Mouse (Mus musculus) spleen, postnatal 14 days (tissue): ENCODE measurements around the gene Myh3.
A peak's percentile ranks its signal among the peaks of the same experiment; 100 is the strongest.

Experiments used
- DNase-seq, 2 experiments: peaks; one replicate each; pipeline ENCODE4 v3.0.0; 2021 to 2022; ENCODE audit warnings: low spot score in 2 of 2

Myh3 gene

DNA sequence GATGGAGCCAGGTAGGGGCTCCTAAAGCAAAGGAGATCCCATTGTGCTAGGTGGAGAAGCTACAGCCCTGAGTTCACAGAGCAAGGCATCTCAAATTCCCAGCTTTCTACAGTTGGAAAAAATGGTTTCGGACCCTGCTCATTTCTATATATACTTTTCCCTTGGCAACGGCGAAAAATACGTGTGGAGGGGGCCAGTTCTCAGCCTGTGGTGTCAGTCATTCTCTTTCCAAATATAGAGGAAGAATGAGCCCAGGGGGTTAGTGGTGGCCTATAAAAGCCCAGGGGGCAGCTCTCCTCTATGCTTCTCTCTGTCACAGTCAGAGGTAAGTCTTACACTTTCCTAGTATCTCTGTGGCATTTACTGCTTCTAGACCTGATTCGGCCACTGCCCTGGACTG, at the start of gene Myh3:
TSS of gene Myh3 (plus strand) at position 301 of the 400 bp plus-strand sequence.
- no peak for DNase-seq

DNA sequence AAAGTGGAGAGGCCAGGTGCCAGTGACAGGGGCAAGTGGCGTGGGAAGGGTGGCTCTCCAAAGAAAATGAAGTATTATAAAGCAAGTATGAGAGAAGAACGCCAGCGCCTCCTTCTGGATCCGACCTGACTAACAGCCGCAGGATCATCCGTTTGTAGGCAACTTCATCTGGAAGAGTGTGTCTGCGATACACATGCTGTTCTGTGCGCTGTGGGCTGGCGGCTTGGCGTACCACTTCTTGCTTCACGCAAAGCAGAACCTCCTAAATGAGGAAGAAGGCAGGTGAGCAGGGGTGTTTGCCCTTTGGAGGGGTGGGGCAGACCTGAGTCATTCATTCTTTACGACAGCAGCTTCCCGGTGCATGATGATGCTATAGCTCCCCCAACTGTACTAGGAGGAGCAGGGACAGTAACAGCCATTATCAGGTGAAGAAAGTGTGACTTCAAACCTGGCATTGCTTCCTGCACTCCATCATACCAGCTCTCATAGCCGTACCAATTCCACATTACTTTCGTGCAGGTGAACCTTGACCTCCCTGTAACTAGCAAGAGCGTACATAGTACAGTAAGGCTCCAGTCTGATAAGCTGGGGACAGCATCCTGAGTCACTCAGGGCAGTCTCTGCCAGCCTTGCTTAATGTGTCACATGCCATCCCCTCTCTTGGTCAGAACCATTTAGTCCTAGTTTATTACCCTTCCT, 47.0 kb upstream of the Myh3 start:
- no peak for DNase-seq

DNA sequence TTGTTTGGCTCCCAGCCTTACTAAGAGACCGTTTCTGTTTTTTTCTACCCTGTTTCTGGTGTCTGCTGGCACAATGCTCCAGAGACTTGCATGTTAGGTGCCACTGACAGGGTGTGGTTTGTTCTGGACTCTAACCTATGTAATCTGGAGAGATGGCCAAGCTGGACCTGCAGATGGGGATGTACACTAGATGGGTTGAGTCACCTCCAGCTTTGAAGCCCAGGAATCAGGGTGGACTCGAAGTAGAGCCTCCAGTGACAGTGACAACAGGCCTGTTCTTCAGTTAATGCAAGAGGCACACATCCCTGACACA, 46.5 kb upstream of the Myh3 start:
- DNase-seq, result no peak

DNA sequence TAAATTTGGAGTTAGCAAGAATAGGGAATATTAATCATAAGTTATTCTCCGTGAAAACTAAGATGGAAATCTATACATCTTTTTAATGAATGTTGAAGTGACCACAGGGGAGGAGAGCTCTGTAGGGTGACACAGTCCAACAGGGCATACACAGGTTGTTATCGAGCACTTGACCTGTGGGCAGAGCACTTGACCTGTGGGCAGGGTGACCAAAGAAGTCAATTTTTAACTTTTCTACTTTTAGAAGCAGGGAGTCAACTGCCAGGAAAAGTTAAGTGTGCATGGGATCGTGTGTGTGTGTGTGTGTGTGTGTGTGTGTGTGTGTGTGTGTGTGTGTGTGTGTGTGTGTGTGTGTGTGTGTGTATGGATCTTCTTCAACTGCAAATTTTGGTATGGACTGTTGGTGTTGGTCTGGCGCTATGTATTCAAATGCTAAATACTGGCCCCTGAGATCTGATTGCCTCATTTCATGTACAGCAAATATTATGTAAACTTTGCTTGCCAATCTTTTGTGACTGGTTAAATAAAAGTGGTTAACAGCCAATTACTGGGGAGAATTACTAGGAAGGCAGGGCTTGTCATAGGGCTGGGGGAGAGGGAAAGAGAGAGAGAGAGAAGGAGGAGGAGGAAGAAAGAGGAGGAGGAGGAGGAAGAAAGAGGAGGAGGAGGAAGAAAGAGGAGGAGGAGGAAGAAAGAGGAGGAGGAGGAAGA, 43.2 kb upstream of the Myh3 start:
- no peak for DNase-seq

DNA sequence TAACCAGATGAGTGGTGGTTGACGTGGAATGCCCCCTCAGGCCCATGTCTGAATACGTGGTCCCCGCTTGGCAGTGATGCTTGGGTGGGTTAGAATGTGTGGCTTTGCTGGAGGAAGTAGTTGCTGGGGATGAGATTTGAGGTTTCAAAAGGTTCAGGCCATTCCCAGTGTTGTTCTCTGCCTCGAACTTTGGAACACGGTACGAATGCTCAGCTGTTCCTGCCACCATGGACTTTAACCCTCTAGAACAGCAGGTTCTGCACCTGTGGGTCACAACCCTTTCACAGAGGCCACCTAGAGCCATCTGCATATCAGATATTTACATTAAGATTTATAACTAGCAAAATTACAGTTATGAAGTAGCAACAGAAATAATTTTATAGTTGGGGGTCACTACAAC, 41.9 kb upstream of the Myh3 start:
- DNase-seq, result no peak

DNA sequence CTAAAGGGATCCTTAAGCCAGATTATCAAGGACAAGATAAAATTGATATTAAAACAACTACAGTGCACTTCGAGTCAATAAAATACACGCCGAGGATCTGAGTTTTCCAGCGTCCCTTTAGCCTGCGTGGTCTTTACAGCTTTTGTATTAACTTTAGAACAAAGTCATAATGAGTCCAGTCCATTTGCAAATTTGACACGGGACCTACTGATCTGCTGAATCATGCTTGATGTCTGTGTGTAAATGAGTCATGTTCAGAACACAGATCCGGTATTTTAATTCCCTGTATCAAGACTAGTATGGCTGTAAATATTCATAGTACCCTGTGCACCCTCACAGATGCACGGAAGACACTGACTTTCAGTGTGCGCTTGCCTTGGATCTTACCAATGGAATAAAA, 41.2 kb upstream of the Myh3 start:
- no peak for DNase-seq

DNA sequence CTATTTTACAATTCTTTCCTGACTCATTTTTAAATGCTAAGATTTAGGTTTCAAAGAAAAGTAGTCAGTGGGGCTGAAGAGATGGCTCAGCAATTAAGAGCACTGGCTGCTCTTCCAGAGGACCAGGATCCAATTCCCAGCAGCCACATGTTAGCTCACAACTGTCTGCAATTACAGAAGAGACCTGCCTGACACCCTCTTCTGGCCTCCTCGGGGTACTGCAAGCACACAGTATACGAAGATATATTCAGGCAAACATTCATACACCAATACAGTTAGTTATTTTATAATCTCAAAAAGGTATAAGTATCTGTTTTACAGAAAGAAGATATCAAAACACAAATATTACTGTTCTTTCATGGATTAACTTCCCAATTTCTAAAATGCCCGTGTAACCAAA, 38.3 kb upstream of the Myh3 start:
- DNase-seq, result no peak

DNA sequence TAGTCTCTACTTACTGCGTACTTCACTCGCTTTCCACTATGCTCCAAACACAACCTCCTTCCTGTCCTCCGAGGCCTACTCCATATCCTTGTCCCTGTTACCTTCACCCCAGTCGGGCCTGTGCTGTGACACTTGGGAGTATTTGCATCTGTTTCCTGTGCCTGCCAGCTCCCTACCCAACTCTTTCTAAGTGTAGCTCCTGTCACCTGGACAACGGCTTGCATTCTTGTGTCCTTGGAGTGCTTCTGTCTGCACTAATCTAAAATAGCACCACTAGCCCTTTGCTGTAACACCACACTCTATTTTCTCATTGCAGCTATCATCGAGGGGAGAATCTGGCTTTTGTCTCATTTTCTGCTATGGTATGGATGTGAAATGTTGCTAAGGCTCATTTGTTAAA, 37.6 kb upstream of the Myh3 start:
- DNase-seq, result no peak

DNA sequence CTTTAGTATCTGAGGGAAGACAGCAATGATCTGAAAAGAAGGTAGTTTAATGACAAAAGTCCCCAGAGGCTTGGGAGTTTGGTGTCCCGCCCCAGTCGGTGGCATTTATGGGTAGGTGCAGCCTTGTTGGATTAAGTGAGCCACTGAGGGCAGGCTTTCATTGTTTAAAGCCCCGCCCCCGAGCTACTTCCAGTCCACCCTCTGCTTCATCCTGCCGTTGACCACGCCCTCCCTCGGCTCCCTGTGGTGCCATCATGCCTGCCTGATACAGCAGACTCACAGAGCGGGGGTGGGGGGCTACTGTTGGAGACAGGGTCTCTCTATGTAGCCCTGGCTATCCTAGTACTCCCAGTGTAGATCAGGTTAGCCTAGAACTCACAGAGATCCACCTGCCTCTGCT, 35.1 kb upstream of the Myh3 start:
- no peak for DNase-seq

DNA sequence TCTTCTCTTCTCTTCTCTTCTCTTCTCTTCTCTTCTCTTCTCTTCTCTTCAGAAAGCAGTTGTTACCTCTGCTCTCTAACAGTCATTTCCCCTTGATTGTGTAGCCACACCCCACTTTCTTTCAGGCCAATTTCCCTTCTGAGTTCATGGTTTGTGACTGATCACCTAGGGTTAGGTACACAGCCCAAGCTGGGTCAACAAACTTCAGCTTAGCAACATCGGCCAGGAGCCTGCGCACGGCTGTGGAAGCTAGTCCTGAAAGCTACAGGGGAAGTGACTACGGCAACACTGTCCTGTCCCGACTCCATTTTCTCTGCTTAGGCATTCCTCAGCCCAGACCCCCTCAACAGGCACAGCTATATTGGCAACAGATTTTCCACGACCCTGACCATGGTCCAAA, 33.1 kb upstream of the Myh3 start:
- no peak for DNase-seq

DNA sequence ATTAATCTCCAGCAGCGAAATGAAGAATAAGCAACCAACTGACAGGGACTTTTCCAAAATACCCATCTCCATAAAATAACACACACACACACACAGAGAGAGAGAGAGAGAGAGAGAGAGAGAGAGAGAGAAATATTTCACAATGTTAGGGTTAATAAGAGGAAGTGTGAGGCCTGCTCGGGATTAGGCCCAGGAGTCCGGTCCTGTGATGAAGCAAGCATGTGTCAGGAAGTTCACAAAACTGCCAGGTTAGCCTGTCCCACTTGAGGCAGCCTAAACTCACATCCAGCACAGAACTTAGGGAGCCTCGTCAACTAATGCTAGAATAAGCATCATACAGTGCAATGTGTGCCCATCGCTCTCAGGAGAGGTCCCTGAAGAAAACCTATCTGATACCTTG, 30.9 kb upstream of the Myh3 start:
- DNase-seq, result no peak

DNA sequence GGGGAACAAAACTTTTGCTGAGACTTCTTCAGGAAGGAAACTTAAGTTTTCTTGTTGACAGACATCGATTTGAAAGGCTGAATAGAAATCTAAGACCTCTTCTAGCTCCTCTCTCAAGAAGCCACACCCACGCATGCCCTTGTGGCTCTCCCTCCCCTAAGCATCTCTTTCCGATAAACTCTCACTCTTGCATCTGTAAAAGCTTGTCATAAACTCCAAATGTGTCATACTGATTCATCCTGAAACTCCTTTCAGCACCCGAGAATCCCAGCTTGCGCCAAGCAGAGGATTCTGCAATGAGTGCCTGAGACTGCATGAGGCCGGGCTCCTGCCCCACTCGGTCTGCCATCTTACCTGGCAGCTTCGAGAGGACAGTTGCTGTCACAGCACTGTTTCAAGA, 29.6 kb upstream of the Myh3 start:
- DNase-seq, result no peak

DNA sequence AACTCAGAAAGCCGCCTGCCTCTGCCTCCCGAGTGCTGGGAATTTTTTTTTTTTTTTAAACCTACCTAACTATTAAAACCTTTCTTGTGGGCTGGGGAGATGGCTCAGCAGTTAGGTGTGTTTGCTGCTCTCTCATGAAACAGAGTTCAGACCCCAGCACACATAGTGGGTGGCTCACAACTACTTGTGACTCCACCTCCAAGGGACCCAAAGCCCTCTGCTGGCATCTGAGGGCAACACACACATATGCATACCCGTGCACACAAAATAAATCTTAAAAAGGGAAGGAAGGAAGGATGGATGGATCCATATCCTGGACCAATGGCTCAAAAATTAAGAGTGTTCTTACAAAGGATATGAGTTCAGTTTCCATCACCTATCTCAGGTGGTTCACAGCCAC, 28.8 kb upstream of the Myh3 start:
- no peak for DNase-seq

DNA sequence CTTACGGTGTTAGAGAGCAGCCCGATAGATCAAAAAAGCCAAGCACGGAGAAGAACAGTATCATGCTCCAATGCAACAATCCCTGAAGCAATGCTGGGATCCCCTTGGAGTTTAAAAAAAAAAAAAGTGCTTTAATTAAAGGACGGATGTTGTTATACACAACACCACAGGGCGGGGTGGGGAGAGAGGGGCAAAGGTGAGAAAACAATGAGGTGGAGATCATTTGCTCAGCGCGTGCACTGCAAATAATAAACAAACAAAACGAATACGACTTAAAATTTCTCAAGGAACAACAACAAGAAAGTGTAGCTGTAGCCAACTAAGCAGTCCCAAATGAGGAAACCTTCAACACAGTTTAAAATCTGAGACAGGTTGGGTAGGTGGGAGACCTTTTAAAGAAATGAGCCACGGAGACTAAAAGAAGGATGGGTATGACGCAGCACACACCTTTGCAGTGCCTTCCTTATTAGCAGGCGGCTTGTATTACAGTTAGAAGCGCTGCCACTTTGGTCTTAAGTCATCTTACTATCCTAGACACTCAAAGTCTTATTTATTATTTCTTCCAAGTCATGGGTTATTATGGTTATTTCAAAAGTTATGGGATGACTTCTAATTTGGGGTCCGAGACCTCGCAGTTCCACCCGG, 26.3 kb upstream of the Myh3 start:
- DNase-seq, result no peak

DNA sequence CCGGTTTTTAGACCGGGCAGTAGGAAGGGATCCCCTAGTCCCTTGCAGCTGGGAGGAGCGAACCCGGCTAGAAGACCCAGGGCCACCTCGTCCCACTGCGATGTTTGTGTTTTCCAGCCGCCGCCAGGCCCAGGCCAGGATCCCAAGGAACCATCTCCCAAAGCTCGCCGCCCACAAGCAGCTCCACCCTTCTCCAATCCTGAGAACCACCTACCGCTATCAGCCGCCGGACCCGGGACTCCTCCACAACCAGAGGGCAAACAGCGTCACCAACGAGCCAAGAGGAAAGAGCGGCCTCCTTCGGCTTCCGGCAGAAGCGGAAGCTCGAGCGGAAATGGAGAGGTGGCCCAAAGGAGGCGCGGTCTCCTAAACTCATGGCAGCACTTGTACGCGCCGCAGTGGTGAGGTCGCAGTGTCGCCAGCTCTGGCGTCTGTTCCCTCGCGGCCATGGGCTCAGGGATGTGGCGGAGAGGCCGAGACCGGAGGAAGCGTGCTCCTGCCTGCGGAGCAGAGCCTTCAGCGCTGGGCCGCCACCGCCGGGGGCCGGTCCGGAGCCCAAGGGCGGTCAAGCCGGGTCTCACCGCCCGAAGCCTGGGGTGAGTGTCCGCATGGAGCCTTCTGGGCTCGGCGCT, 25.7 kb upstream of the Myh3 start, which contains the start of the genes Adprm and Sco1:
TSS of gene Adprm (minus strand) at position 274 of the 632 bp plus-strand sequence.
TSS of gene Sco1 (plus strand) at position 350 of the 632 bp plus-strand sequence.
- peak; percentile 74 to 82 for DNase-seq

DNA sequence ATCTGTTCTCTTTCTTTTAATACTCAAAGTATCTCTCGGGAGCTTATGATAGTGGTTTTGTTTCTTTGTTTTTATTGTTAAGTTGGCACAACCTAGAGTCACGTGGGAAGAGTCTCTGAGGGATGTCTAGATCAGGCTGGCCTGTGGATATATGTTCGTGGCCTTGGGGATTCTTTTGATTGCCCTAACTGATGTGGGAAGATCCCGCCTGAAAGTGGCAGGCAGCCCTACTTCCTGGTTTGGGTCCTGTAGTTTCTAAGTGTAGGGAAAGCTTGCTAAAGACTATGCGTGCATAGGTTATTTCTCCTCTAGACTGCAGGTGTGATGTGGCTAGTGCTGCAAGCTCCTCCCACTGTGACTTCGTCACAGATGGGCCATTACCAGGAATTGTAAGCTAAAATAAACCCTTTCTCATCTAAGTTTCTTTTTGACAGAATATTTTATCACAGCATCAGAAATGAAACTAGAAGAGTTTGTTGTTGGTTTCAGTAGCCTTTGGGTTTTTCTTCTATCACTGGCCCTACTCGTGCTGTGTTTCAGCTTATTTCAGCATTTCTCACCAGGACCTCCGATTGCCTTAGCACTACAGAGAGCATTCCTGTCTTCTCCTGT, 23.2 kb upstream of the Myh3 start:
- DNase-seq, result no peak

DNA sequence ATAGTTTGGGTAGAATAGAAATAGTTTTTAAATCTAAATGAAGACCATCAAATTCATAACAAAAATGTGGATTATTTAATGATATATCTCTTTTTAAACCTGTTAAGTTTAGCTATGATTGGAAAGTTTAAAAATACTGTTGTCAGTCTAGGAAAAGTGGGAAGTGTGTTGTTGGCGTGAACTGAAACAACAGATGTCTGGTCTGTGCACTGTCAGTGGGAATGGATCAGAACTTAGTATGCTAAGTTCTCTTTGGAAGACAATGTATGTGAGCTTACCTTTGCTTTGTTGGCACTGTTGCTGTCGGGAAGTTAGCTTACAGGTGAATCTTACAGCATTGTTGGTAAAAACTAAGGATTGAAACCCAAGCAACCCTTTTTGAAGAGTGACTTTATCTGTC, 16.8 kb upstream of the Myh3 start:
- DNase-seq, result no peak

DNA sequence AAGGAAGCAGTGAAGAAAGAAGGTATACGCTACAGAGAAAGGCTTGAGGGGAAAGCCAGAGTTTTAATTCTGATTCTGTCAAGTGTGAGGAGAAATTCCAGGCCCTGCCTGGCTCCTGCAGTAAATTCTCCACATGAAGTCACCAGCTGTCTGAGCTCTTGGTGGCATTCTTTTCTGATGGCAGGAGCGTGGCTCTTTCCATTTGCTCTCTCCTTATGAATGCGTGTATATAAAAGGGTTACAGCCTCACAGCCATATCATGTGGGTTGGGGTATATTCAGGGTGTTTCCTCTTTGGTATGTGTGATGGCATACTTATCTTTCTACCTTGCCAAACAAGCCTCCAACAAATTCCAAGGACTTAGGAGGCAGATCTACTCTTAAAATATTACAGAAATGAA, 15.4 kb upstream of the Myh3 start:
- DNase-seq, result no peak

DNA sequence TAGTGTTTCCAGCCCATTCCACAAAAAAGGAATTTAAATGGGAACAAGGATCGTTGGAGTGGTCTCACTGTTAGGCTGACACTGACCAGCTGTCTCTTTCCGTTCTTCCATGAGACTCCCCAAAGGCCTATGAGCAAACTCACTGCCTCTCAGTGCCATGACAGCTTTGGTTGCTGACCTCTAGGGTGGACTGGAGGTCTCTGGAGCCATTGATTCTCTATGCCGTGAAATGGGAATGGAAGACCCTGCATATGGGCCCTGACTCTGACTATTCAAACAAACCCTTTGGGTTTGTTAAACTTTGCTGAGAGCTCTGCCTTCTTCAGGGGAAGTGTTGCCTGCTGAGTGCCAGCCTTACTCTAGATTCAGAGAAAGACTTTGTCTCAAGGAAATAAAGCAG, 10.4 kb upstream of the Myh3 start:
- DNase-seq, result no peak

DNA sequence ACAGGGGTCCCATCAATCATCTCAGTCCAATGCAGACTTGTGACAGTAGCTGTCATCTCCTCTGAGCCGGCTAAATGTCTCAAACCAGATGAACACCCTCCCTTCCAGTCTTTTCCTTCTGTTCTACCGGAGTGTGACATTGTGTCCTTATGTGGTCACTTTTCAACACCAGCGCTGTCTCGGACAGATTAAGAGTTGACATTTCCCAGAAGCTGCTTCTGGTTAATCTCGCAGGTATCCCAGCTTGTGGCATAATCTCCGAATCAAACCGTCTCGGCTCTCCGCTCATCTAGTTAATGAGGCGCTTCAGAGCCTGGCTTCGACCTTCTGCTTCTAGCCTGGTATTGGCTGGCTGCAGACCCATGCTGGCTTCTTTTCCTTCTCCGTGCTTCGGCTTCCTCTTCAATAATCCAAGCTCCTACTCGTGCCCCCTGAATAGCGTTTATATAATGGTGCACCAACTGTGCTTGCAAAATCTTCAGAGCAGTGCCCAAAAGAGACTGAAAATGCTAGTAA, 5.4 kb upstream of the Myh3 start:
- DNase-seq, result no peak

DNA sequence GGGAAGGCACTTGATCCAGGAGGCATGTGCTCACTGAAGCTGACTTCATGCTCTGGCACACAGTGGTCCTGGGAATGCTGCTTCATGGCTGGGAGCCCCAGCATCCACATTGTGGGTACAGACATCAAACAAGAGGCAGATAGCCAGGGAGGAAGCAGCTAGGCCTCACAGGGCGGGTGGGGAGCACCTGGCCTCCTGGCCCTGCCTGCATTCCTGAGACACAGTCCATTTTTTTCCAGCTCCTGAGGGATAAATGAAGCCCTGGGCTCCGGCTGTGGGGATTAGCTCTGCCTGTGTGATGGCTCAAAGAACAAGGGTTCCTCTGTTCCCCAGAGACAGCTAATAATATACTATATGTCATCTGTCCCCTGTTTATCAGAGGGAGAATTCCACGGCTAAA, 3.1 kb upstream of the Myh3 start:
- DNase-seq, result no peak

DNA sequence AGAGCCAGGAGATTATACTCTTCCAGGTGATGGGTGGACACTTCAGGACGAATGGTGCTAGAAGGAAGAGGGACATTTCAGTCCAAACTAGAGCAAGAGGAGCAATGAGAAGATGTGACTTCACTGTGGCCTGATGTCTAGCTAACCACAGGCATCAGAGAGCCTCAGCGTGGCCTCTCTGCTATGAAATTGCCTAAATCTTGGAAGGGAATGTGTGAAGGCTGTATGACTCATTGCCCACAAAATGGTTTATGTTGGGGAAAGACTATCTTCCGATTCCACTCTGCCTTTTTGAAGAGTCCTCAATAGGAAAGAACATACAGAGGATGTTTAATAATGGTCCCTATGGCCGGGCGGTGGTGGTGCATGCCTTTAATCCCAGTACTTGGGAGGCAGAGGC, 1.3 kb upstream of the Myh3 start:
- DNase-seq, result no peak
